Mouse (Mus musculus): Measurements from ENCODE around the gene Olfr1359.
"Not testable (repeated sequence)": the region's sequence is repeated elsewhere in the genome, so short reads cannot be mapped to it uniquely, and the experiment has no call there.

The Olfr1359 gene

GRCm38 (mm10) chr13:21697811-21698210 lies at the start of gene Olfr1359:
Olfr1359 (plus strand) TSS chr13:21698111.
- no peak for DNase-seq

GRCm38 (mm10) chr13:21663286-21663685 lies 34.6 kb upstream of the Olfr1359 start, which contains the start of gene Olfr1361:
Olfr1361 (minus strand) TSS chr13:21663386.
- no peak for DNase-seq

GRCm38 (mm10) chr13:21677305-21677704 lies 20.6 kb upstream of the Olfr1359 start, which contains the start of gene Olfr1360:
Olfr1360 (minus strand) TSS chr13:21677405.
- DNase-seq = no peak

GRCm38 (mm10) chr13:21706669-21707068 lies 8.8 kb downstream of the Olfr1359 start:
- DNase-seq = no peak

- peak; percentile 86 for DNase-seq
Measured at GRCm38 (mm10) chr13:21710031-21710711, 12.3 kb downstream of the Olfr1359 start.

GRCm38 (mm10) chr13:21710821-21711525 lies 13.1 kb downstream of the Olfr1359 start:
- DNase-seq = peak; percentile 64

- DNase-seq = no peak
Measured at GRCm38 (mm10) chr13:21711698-21712097, 13.8 kb downstream of the Olfr1359 start.

- DNase-seq = peak; percentile 27
Measured at GRCm38 (mm10) chr13:21714725-21715124, 16.8 kb downstream of the Olfr1359 start.

GRCm38 (mm10) chr13:21715131-21715863 lies 17.4 kb downstream of the Olfr1359 start:
- DNase-seq = no peak

GRCm38 (mm10) chr13:21715864-21716539 lies 18.1 kb downstream of the Olfr1359 start, which contains the start of the genes Hist1h2bl and Hist1h2ai:
Hist1h2bl (minus strand) TSS chr13:21716143.
Hist1h2ai (plus strand) TSS chr13:21716422.
- peak; percentile 56 for DNase-seq

GRCm38 (mm10) chr13:21716540-21717391 lies 18.9 kb downstream of the Olfr1359 start:
- DNase-seq = not testable (repeated sequence)

GRCm38 (mm10) chr13:21717397-21718357 lies 19.8 kb downstream of the Olfr1359 start, which contains the start of gene Hist1h3h:
Hist1h3h (plus strand) TSS chr13:21717659.
- DNase-seq = peak; percentile 69

GRCm38 (mm10) chr13:21718381-21719080 lies 20.6 kb downstream of the Olfr1359 start:
- DNase-seq = no peak

GRCm38 (mm10) chr13:21721107-21721756 lies 23.3 kb downstream of the Olfr1359 start:
- not testable (repeated sequence) for DNase-seq

- not testable (repeated sequence) for DNase-seq
Measured at GRCm38 (mm10) chr13:21721757-21722372, 24.0 kb downstream of the Olfr1359 start, which contains the start of gene Hist1h2bm. Hist1h2bm (plus strand) TSS chr13:21722044.

- no peak for DNase-seq
Measured at GRCm38 (mm10) chr13:21722373-21722925, 24.5 kb downstream of the Olfr1359 start.

GRCm38 (mm10) chr13:21722993-21723836 lies 25.3 kb downstream of the Olfr1359 start:
- no peak for DNase-seq
